Comparison of ENCODE assay signal across 15 mouse cellular contexts in genomic region chr16:37579994-37580393, GRCm38 (mm10). TPM values are rescaled to one million over a fixed set of nuclear protein-coding genes. Genes with fewer than 3 reads are reported as not detected.
A peak's percentile ranks its signal among the peaks of the same experiment; 100 is the strongest.
DNase-seq lines count a peak whose midpoint lies in the region; ATAC-seq lines count a peak whose summit lies in the region.
"Had no signal": no experiment of that assay in that cellular context is flagged by ENCODE, and none has a peak within 500 bp of the region (broad histone marks: within the 10 kb centered on the region; RNA-seq: fewer than 3 reads in every experiment).

TSS of gene Hgd (plus strand) at chr16:37580153.

- no peak for DNase-seq in hindbrain, embryonic 10.5 days (ENCODE audit: low spot score)
- no peak for DNase-seq in midbrain, embryonic 14.5 days
- no peak for DNase-seq in ovary, postnatal 14 days (ENCODE audit: low spot score)
- DNase-seq in thymus, postnatal 0 days (ENCODE audit: low spot score), result no peak
- DNase-seq: cerebellum, postnatal 14 days; gastrocnemius, postnatal 10 days; heart, postnatal 14 days; right cerebral cortex, adult 18-20 months; thymus, postnatal 4 days had no signal

- no peak within 1 kb of the TSS for H3K4me3 ChIP-seq in hindbrain, embryonic 10.5 days
- H3K4me3 ChIP-seq in hindbrain, embryonic 12.5 days, result no peak within 1 kb of the TSS
- no peak within 1 kb of the TSS for H3K4me3 ChIP-seq in midbrain, embryonic 13.5 days (replicated peaks)
- H3K4me3 ChIP-seq in midbrain, embryonic 14.5 days (replicated peaks; ENCODE audit: low read depth, low read length), result no peak within 1 kb of the TSS
- peak within 1 kb of the TSS; percentile 25 for H3K4me3 ChIP-seq in liver, embryonic 12.5 days
- H3K4me3 ChIP-seq: limb, embryonic 10.5 days; lung, embryonic 15.5 days had no signal

- H3K9me3 ChIP-seq in hindbrain, embryonic 10.5 days, result no peaks in the 10 kb centered on the region
- H3K9me3 ChIP-seq in hindbrain, embryonic 12.5 days (replicated peaks), result no peaks in the 10 kb centered on the region
- H3K9me3 ChIP-seq in midbrain, embryonic 13.5 days, result no peaks in the 10 kb centered on the region
- H3K9me3 ChIP-seq in midbrain, embryonic 14.5 days (ENCODE audit: control insufficient read depth, low read length), result no peaks in the 10 kb centered on the region
- no peaks in the 10 kb centered on the region for H3K9me3 ChIP-seq in liver, embryonic 12.5 days (replicated peaks)
- H3K9me3 ChIP-seq: limb, embryonic 10.5 days; lung, embryonic 15.5 days had no signal

- peak within 1 kb of the TSS; percentile 59; the same call in 1 of the 2 replicates for H3K27ac ChIP-seq in hindbrain, embryonic 10.5 days
- H3K27ac ChIP-seq in hindbrain, embryonic 12.5 days, result no peak within 1 kb of the TSS
- H3K27ac ChIP-seq in midbrain, embryonic 13.5 days, result peak within 1 kb of the TSS; percentile 71; the same call in 1 of the 2 replicates
- no peak within 1 kb of the TSS for H3K27ac ChIP-seq in midbrain, embryonic 14.5 days (replicated peaks; ENCODE audit: low read depth, low read length)
- H3K27ac ChIP-seq in liver, embryonic 12.5 days, result peak within 1 kb of the TSS; percentile 54; the same call in 1 of the 2 replicates
- H3K27ac ChIP-seq: limb, embryonic 10.5 days; lung, embryonic 15.5 days had no signal

- H3K36me3 ChIP-seq in hindbrain, embryonic 10.5 days, result no peaks in the 10 kb centered on the region
- no peaks in the 10 kb centered on the region for H3K36me3 ChIP-seq in hindbrain, embryonic 12.5 days
- H3K36me3 ChIP-seq in midbrain, embryonic 13.5 days, result no peaks in the 10 kb centered on the region
- no peaks in the 10 kb centered on the region for H3K36me3 ChIP-seq in midbrain, embryonic 14.5 days (ENCODE audit: control insufficient read depth, insufficient read depth, low read length)
- H3K36me3 ChIP-seq in liver, embryonic 12.5 days, result no peaks in the 10 kb centered on the region
- H3K36me3 ChIP-seq: limb, embryonic 10.5 days; lung, embryonic 15.5 days had no signal

- peaks cover 43% of the 10 kb centered on the region for H3K4me1 ChIP-seq in hindbrain, embryonic 10.5 days (replicated peaks)
- peaks cover 22% of the 10 kb centered on the region for H3K4me1 ChIP-seq in hindbrain, embryonic 12.5 days
- H3K4me1 ChIP-seq in midbrain, embryonic 13.5 days (replicated peaks), result peaks cover 38% of the 10 kb centered on the region
- peaks cover 27% of the 10 kb centered on the region for H3K4me1 ChIP-seq in midbrain, embryonic 14.5 days (ENCODE audit: control insufficient read depth, insufficient read depth, low read length)
- H3K4me1 ChIP-seq in liver, embryonic 12.5 days, result peaks cover 15% of the 10 kb centered on the region

- no peak within 1 kb of the TSS for H3K4me2 ChIP-seq in hindbrain, embryonic 12.5 days (replicated peaks)
- H3K4me2 ChIP-seq in midbrain, embryonic 13.5 days (replicated peaks), result no peak within 1 kb of the TSS
- no peak within 1 kb of the TSS for H3K4me2 ChIP-seq in midbrain, embryonic 14.5 days (ENCODE audit: low read length)
- H3K4me2 ChIP-seq in liver, embryonic 12.5 days, result peak within 1 kb of the TSS; percentile 24
- H3K4me2 ChIP-seq: lung, embryonic 15.5 days had no signal

- no peak within 1 kb of the TSS for H3K9ac ChIP-seq in hindbrain, embryonic 12.5 days
- no peak within 1 kb of the TSS for H3K9ac ChIP-seq in midbrain, embryonic 13.5 days (replicated peaks)
- H3K9ac ChIP-seq in midbrain, embryonic 14.5 days (replicated peaks; ENCODE audit: low read length), result no peak within 1 kb of the TSS
- H3K9ac ChIP-seq in liver, embryonic 12.5 days, result no peak within 1 kb of the TSS
- H3K9ac ChIP-seq: lung, embryonic 15.5 days had no signal

- no peak for ATAC-seq in hindbrain, embryonic 12.5 days (ENCODE audit: low FRiP score)
- ATAC-seq in midbrain, embryonic 13.5 days, result no peak
- no peak for ATAC-seq in midbrain, embryonic 14.5 days (ENCODE audit: low FRiP score, low TSS enrichment)
- ATAC-seq in liver, embryonic 12.5 days, result no peak
- ATAC-seq: hindbrain, embryonic 16.5 days had no signal

- H3K27me3 ChIP-seq in hindbrain, embryonic 10.5 days (ENCODE audit: insufficient read depth, poor library complexity, severe bottlenecking), result no peaks in the 10 kb centered on the region
- H3K27me3 ChIP-seq in hindbrain, embryonic 12.5 days, result no peaks in the 10 kb centered on the region
- no peaks in the 10 kb centered on the region for H3K27me3 ChIP-seq in midbrain, embryonic 13.5 days
- no peaks in the 10 kb centered on the region for H3K27me3 ChIP-seq in midbrain, embryonic 14.5 days (ENCODE audit: control insufficient read depth, insufficient read depth, low read length)
- H3K27me3 ChIP-seq in liver, embryonic 12.5 days (replicated peaks), result peaks cover 6% of the 10 kb centered on the region

- 76% methylated on average over 4 of the region's 4 CpGs for WGBS in hindbrain, embryonic 10.5 days
- WGBS in hindbrain, embryonic 12.5 days, result 67% methylated on average over 4 of the region's 4 CpGs
- WGBS in midbrain, embryonic 13.5 days, result 82% methylated on average over 4 of the region's 4 CpGs
- WGBS in midbrain, embryonic 14.5 days, result 77% methylated on average over 4 of the region's 4 CpGs
- WGBS in liver, embryonic 12.5 days (ENCODE audit: insufficient replicate concordance), result 52% methylated on average over 4 of the region's 4 CpGs

RNA-seq across cellular contexts. Expression of gene Hgd, which starts in this region (rescaled TPM):
- polyA plus RNA-seq in hindbrain, embryonic 10.5 days (2016; fragmentation: Nextera tagmentation; extraction: Ambion mirVana), result 0.12 TPM in 1 of 2 replicates, not detected in the other
- 0.25 TPM in 1 of 2 replicates, not detected in the other for polyA plus RNA-seq in hindbrain, embryonic 12.5 days (2016; fragmentation: Nextera tagmentation; extraction: Ambion mirVana)
- polyA plus RNA-seq in midbrain, embryonic 13.5 days (2015; fragmentation: Nextera tagmentation; extraction: Ambion mirVana), result 0.17 TPM in 1 of 2 replicates, not detected in the other
- 0.13 TPM in 1 of 2 replicates, not detected in the other for polyA plus RNA-seq in midbrain, embryonic 14.5 days (2014; fragmentation: Nextera tagmentation; extraction: Ambion mirVana)
- 17.8 and 19.5 TPM in 2 replicates for polyA plus RNA-seq in liver, embryonic 12.5 days (2016; fragmentation: Nextera tagmentation; extraction: Ambion mirVana)
- 0.33 and 0.37 TPM in 2 replicates for polyA plus RNA-seq in thymus, postnatal 0 days (2015; fragmentation: Nextera tagmentation; extraction: Ambion mirVana)
- polyA plus RNA-seq: hindbrain, embryonic 16.5 days had no signal

Comparison
In these comparisons a context has a peak if more than half of its experiments do, and no peak if none do; other contexts are left out.
1. RNA of gene Hgd (polyA plus RNA-seq): 17.8 to 19.5 TPM in liver, embryonic 12.5 days; 0.33 to 0.37 TPM in thymus, postnatal 0 days, 0.17 TPM in midbrain, embryonic 13.5 days, 0.13 TPM in midbrain, embryonic 14.5 days, 0.12 TPM in hindbrain, embryonic 10.5 days and 0.25 TPM in hindbrain, embryonic 12.5 days; every median in the first group is over 10 times any median in the second.
2. H3K27ac ChIP-seq: peak in hindbrain, embryonic 10.5 days (single experiment), midbrain, embryonic 13.5 days (single experiment) and liver, embryonic 12.5 days (single experiment); none in hindbrain, embryonic 12.5 days (single experiment) and midbrain, embryonic 14.5 days (single experiment).